Mouse (Mus musculus) cerebellum, adult 2 months (tissue): ENCODE data around the gene Astn1.

Experiments used
- CTCF ChIP-seq: fragments of 200-500 bp; IDR thresholded peaks from 2 replicates; pipeline ENCODE4 v1.5.1; 2011; ENCODE audit warnings: low read depth, mild to moderate bottlenecking, control low read depth, low read length, moderate library complexity, borderline replicate concordance; ENCODE audit not compliant: insufficient read depth
- POLR2A ChIP-seq: fragments of 200-500 bp; IDR thresholded peaks from 2 replicates; pipeline ENCODE4 v1.6.1; 2011; ENCODE audit warnings: low read length, control low read depth, borderline replicate concordance; ENCODE audit not compliant: insufficient read depth

DNA sequence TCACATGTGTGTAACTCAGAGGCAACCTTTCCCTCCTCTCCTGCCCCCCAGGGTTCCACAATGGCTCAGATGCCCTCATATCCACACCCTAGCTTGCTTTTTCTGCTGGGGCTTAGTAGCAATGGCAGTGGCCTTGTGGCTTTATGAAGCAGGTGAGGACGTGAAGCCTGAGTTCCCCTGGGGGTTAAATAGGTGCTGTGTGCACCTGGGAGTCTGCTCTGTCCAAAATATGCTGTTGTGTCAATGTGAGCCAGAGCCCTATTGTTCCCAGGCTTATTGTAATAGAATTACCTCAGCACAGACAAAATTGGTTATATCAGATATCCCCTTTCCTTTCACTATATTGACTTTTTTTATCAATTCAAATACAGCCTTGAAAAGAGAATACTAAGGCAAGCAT is 325.7 kb downstream of the Astn1 start:
- TF ChIP-seq POLR2A, result no peak
- TF ChIP-seq CTCF, result no peak
